Mouse (Mus musculus) lung, adult 2 months (tissue): Measurements from ENCODE around the gene Myo1c. TPM values are rescaled to one million over a fixed set of nuclear protein-coding genes. Genes with fewer than 3 reads are reported as not detected.
"Not testable (repeated sequence)": the region's sequence is repeated elsewhere in the genome, so short reads cannot be mapped to it uniquely, and the experiment has no call there.

Experiments used
- DNase-seq: peaks from one replicate; pipeline ENCODE4 v3.0.0; 2022
- H3K4me1 ChIP-seq: fragments of 200-500 bp; 2 replicates; pipeline ENCODE4 v1.6.1; 2011; ENCODE audit warnings: low read length; ENCODE audit not compliant: control insufficient read depth, insufficient read depth
- H3K4me3 ChIP-seq: fragments of 200-500 bp; replicated peaks from 2 replicates; pipeline ENCODE3; 2011; ENCODE audit warnings: low read depth, mild to moderate bottlenecking, control low read depth, low read length; ENCODE audit errors: extremely low read depth
- CTCF ChIP-seq: fragments of 200-500 bp; IDR thresholded peaks from 2 replicates; pipeline ENCODE4 v1.5.1; 2011; ENCODE audit warnings: mild to moderate bottlenecking, low read length, control low read depth; ENCODE audit not compliant: insufficient read depth
- POLR2A ChIP-seq: fragments of 200-500 bp; IDR thresholded peaks from 2 replicates; pipeline ENCODE4 v1.6.1; 2011; ENCODE audit warnings: low read depth, mild to moderate bottlenecking, control low read depth, low read length, borderline replicate concordance; ENCODE audit errors: extremely low read depth
- WGBS: fragments of 180-500 bp; shearing (Covaris S2); methylation state at CpG from one replicate; pipeline ENCODE4 v1.1.7; 2018; 5-methylcytosine and 5-hydroxymethylcytosine counted together
- polyA plus RNA-seq: library from polyadenylated mRNA; depleted of rRNA; stranded (reverse); fragments of >200 nt; gene quantifications from 2 replicates; pipeline ENCODE4 v1.2.3, GENCODE M21; 2012; rRNA removed

Gene Myo1c
- polyA plus RNA-seq, 1 experiment: 256 TPM

DNA sequence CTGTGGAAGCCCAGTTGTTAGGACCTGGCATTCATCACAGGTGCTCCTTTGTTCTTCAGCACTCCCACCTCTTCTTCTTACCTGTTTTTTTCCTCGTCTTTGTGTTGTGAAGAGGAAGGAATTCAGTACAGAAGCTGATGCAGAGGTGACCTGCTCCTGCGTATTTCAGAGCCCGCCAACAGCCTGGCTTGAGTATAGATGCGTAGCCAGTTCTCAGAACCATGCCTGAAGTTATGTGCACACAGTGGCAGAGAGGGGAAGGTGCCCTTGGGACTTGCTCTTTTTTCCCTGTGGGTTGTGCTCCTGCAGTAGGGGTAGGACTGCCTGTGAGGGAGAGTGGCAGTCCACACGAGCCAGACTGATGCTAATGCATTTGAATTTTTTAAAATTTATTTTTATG lies 43.3 kb downstream of the Myo1c start:
- 89% methylated on average over 5 of the region's 5 CpGs for WGBS

DNA sequence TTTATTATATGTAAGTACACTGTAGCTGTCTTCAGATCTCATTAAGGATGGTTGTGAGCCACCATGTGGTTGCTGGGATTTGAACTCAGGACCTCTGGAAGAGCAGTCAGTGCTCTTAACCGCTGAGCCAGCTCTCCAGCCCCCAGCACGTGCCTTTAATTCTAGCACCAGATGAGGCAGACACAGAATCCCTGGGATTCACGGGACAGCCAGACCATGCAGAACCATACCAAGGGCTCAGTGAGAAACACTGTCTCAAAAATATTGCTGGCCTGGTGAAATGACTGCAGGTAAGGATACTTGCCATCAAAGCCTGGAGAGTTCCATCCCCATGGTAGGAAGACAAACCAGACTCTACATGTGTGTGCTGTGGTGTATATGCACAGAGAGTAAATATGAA lies 47.2 kb downstream of the Myo1c start:
- not testable (repeated sequence) for H3K4me1 ChIP-seq, DNase-seq, H3K4me3 ChIP-seq
- WGBS: 87% methylated on average over 3 of the region's 3 CpGs

More for the DNA sequence above, 43.3 kb downstream of the Myo1c start:
- DNase-seq: no peak
- no peak for TF ChIP-seq CTCF
- no peak overlapping the region for H3K4me3 ChIP-seq
- no peaks in the 10 kb centered on the region for H3K4me1 ChIP-seq

DNA sequence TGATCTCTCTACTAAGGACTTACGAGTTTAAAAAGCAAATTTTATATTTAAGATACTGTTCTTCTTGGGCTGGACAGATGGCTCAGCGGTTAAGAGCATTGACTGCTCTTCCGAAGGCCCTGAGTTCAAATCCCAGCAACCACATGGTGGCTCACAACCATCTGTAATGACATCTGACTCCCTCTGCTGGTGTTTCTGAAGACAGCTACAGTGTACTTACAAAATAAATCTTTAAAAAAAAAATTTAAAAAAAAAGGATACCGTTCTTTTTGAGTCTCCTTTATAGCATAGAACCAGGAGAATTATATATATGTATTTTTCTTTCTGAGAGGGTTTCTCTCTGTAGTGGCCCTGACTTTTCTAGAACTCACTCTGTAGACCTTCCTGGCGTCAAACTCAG lies 50.3 kb downstream of the Myo1c start:
- WGBS: 93% methylated on average over 5 of the region's 5 CpGs
- Histone ChIP-seq H3K4me3 (no peak overlapping the region), H3K4me1 (no peaks in the 10 kb centered on the region)
- no peak for DNase-seq
- no peak for TF ChIP-seq CTCF
- no peak for TF ChIP-seq POLR2A

DNA sequence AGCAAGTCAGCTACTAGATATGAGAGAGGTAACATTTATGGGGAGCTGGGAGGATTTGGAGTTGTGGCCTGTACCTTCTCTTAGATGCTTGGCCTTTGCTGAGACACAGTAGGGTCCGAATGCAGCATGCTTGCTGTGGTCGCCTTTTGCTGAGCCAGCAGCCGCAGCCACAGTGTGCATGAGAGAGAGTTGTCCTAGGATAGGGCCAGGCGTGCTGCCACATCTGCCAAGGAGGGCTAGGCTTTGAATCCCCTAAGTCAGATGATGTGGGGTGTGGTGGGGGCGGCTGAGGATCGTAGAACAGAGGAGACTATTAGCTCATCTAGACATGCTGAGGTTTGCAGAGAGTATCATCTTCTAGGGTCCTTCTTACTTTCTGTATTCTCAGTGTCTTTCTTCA lies 52.5 kb downstream of the Myo1c start:
- Histone ChIP-seq H3K4me3 (no peak overlapping the region), H3K4me1 (no peaks in the 10 kb centered on the region)
- DNase-seq: no peak
- TF ChIP-seq CTCF: no peak
- no peak for TF ChIP-seq POLR2A
- 94% methylated on average over 6 of the region's 6 CpGs for WGBS

DNA sequence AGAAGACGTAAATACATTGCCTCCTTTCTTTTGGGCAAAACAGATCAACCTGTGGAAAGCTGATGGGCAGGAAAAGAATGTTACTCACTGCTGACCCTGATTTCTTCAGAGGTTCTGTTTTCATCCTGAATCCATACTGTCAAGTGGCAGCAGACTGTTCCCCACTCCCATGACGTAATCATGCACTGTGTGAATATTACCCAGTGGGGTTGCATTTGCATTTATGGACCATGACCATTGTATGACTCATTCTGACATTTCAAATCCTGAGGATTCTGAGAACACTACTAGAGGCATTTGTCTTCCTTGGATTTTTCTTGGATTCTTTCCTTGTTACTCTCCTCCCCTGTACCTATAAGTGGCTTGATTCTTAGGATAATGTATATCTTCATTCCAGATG lies 53.4 kb downstream of the Myo1c start:
- DNase-seq: no peak
- H3K4me1 ChIP-seq: no peaks in the 10 kb centered on the region
- H3K4me3 ChIP-seq: no peak overlapping the region
- TF ChIP-seq POLR2A (no peak), CTCF (no peak)
- 86% methylated on average over 2 of the region's 2 CpGs for WGBS

DNA sequence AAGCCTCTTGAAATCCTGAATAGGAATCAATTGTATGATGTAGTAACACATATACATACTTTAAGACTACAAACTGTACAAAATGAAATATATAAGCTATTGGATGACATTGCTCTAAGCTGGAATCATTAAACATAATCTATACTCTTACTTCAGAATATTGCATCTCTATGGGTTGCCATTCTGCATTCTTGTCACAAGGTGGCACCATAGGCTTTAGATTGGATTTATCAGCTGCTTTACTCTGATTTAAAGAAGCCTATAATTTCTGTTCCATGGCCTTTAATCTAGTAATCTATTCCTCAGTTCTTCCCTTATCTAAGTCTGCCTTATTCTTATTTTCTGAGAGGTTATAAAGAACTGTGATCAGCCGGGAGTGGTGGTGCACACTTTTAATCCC lies 63.6 kb downstream of the Myo1c start:
- 88% methylated on average over 1 of the region's 1 CpGs for WGBS
- TF ChIP-seq CTCF: 0 out of 2 replicates have a peak, but pooled peaks have one; percentile 13
- TF ChIP-seq POLR2A: no peak
- DNase-seq: no peak
- Histone ChIP-seq H3K4me3 (no peak overlapping the region), H3K4me1 (no peaks in the 10 kb centered on the region)

DNA sequence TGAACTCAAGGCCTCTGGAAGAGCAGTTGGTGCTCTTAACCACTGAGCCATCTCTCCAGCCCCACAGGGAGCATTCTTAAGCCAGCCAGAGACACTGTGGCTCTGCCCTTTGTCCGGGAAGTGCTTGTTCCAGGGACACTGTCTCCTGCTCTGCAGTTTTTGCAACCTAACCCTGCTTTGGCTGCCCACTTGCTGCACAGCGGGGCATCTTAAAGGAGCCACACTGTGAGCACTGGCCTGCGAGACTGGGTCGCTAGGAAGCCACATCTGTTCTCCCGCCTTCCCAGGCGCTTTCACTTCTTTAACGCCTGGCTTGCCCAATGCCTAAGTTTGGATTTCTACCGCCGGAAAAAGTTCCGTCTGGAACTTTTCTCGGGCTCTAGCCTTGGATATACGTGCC lies 65.3 kb downstream of the Myo1c start:
- no peaks in the 10 kb centered on the region for H3K4me1 ChIP-seq
- no peak for DNase-seq
- TF ChIP-seq POLR2A (no peak), CTCF (no peak)
- 45% methylated on average over 12 of the region's 12 CpGs for WGBS
- H3K4me3 ChIP-seq: no peak overlapping the region

DNA sequence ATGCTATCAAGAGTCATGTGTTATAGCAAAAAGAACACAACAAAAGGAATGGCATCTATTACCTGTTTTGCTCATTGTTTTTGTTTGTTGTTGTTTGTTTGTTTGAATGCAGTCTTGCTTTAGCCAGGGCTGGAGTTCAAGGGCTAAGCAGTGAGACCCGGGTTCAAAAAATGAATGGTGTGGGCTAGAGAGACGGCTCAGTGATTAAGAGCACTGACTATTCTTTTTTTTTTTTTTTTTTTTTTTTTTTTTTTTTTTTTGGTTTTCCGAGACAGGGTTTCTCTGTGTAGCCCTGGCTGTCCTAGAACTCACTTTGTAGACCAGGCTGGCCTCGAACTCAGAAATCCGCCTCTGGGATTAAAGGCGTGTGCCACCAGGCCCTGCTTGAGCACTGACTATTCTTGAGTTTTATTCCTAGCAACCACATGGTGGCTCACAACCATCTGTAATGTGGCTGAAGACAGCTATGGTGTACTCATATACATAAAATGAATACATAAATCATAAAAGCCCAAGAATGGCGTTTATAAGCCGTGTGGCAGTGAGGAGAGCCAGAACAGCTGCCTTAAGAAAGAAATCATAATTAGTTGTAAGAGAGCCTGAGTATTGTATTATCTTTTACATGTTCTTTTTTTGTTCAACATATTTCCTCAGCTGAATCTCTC lies 66.5 kb downstream of the Myo1c start:
- WGBS: 76% methylated on average over 8 of the region's 8 CpGs
- TF ChIP-seq POLR2A: no peak
- TF ChIP-seq CTCF: no peak
- no peak overlapping the region for H3K4me3 ChIP-seq
- H3K4me1 ChIP-seq: no peaks in the 10 kb centered on the region
- DNase-seq: no peak

DNA sequence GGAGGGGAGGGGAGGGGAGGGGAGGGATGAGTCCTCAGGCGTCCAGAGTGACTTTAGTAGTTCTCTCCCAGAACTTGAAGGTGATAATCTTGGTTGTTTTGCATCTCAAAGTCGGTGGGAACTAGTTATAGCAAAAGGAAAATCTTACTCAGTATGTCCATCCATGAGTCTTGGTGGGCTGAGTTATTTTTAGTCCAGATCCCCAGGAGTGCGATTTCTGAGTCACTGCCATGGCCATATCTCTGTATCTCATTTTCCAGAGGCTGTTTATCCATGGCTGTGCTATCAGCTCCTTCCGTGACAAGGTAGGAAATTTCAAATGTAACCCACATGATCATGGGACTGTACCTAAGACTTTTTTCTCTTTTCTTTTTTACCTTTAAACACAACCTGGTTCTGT lies 72.0 kb downstream of the Myo1c start:
- Histone ChIP-seq H3K4me1 (no peaks in the 10 kb centered on the region), H3K4me3 (no peak overlapping the region)
- WGBS: 33% methylated on average over 4 of the region's 4 CpGs
- no peak for DNase-seq
- TF ChIP-seq CTCF (no peak), POLR2A (no peak)

Other genes starting within 250 kb of the Myo1c start
- gene Serpinf1, start 227.8 kb upstream of the Myo1c start, polyA plus RNA-seq: 96.0 and 110 TPM in 2 replicates
- gene Serpinf2, start 210.9 kb upstream of the Myo1c start, polyA plus RNA-seq: 0.60 and 0.82 TPM in 2 replicates
- 27.9 and 29.9 TPM in 2 replicates for gene Wdr81, start 195.8 kb upstream of the Myo1c start, polyA plus RNA-seq
- gene Tlcd2, start 188.8 kb upstream of the Myo1c start, polyA plus RNA-seq: 15.3 and 29.6 TPM in 2 replicates
- gene Prpf8, start 163.7 kb upstream of the Myo1c start, polyA plus RNA-seq: 67.9 and 90.2 TPM in 2 replicates
- gene Rilp, start 140.4 kb upstream of the Myo1c start, polyA plus RNA-seq: 14.5 and 15.3 TPM in 2 replicates
- gene Scarf1, start 137.0 kb upstream of the Myo1c start, polyA plus RNA-seq: 50.1 and 58.6 TPM in 2 replicates
- gene Slc43a2, start 118.8 kb upstream of the Myo1c start, polyA plus RNA-seq: 68.2 and 78.7 TPM in 2 replicates
- gene Pitpna, start 62.4 kb upstream of the Myo1c start, polyA plus RNA-seq: 56.1 and 70.4 TPM in 2 replicates
- 96.6 and 130 TPM in 2 replicates for gene Inpp5k, start 19.5 kb upstream of the Myo1c start, polyA plus RNA-seq
- 49.5 and 140 TPM in 2 replicates for gene Crk, start 28.8 kb downstream of the Myo1c start, polyA plus RNA-seq
- 110 and 177 TPM in 2 replicates for gene Ywhae, start 82.4 kb downstream of the Myo1c start, polyA plus RNA-seq
- gene Doc2b, start 145.5 kb downstream of the Myo1c start, polyA plus RNA-seq: 0.22 and 0.33 TPM in 2 replicates